Mouse (Mus musculus) CH12.LX (cell line): ENCODE measurements around the gene Cnot11.

ENCODE experiments used
- CHD1 ChIP-seq: IDR thresholded peaks from 2 replicates; pipeline ENCODE4 v1.6.1; 2012; ENCODE audit warnings: low read depth, low read length, improper control_type of control experiment, inconsistent platforms
- CHD2 ChIP-seq: IDR thresholded peaks from 2 replicates; pipeline ENCODE4 v1.6.1; 2011; ENCODE audit warnings: low read length, improper control_type of control experiment
- CTCF ChIP-seq, 2 experiments: IDR thresholded peaks in 1 of 2; conservative IDR thresholded peaks in 1 of 2; 2 replicates each; pipeline ENCODE4 v1.5.1; 2011 to 2012; ENCODE audit warnings: low read depth in 2 of 2, low read length in 2 of 2, improper control_type of control experiment in 1 of 2, inconsistent platforms in 1 of 2, mild to moderate bottlenecking in 1 of 2, moderate library complexity in 1 of 2
- ELF1 ChIP-seq: IDR thresholded peaks from 2 replicates; pipeline ENCODE4 v1.6.1; 2014; ENCODE audit warnings: low read depth, mild to moderate bottlenecking, inconsistent platforms, low read length, improper control_type of control experiment
- HCFC1 ChIP-seq: IDR thresholded peaks from 2 replicates; pipeline ENCODE4 v1.6.1; 2012; ENCODE audit warnings: low read depth, mild to moderate bottlenecking, inconsistent platforms, low read length, improper control_type of control experiment
- JUND ChIP-seq: conservative IDR thresholded peaks from 2 replicates; pipeline ENCODE4 v1.6.1; 2011; ENCODE audit warnings: low read depth, low read length, improper control_type of control experiment
- POLR2A ChIP-seq: IDR thresholded peaks from 2 replicates; pipeline ENCODE4 v1.6.1; 2011; ENCODE audit warnings: low read depth, mild to moderate bottlenecking, improper control_type of control experiment, low read length
- POLR2AphosphoS2 ChIP-seq: IDR thresholded peaks from 2 replicates; pipeline ENCODE4 v1.6.1; 2011; ENCODE audit warnings: low read depth, low read length, improper control_type of control experiment
- RCOR1 ChIP-seq: conservative IDR thresholded peaks from 2 replicates; pipeline ENCODE4 v1.6.1; 2012; ENCODE audit warnings: low read depth, mild to moderate bottlenecking, inconsistent platforms, low read length, improper control_type of control experiment
- SMC3 ChIP-seq: IDR thresholded peaks from 2 replicates; pipeline ENCODE4 v1.6.1; 2011; ENCODE audit warnings: low read depth, low read length, improper control_type of control experiment
- USF1 ChIP-seq: IDR thresholded peaks from 2 replicates; pipeline ENCODE4 v1.6.1; 2014; ENCODE audit warnings: low read depth, mild to moderate bottlenecking, inconsistent platforms, low read length, improper control_type of control experiment
- ZC3H11A ChIP-seq: IDR thresholded peaks from 2 replicates; pipeline ENCODE4 v1.6.1; 2012; ENCODE audit warnings: low read depth, mild to moderate bottlenecking, inconsistent platforms, low read length, improper control_type of control experiment
- ZNF384 ChIP-seq: IDR thresholded peaks from 2 replicates; pipeline ENCODE4 v1.6.1; 2012; ENCODE audit warnings: low read depth, low read length, improper control_type of control experiment, inconsistent platforms

DNA sequence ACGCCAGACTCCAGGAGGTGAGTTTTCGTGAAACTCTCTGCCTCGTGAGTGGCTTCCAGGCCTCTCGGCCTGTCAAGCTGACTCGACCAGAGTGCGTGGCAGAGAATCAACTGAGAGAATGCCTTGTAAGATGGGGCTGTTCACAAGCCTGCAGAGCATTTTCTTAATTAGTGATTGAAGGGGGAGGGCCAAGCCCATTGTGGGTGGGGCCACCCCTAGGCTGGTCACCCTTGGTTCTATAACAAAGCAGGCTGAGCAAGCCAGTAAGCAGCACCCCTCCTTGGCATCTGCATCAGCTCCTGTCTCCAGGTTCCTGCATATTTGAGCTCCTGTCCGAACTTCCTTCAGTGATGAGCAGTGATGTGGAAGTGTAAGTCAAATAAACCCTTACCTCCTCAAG is 13.5 kb upstream of the Cnot11 start:
- no peak for TF ChIP-seq ZNF384
- TF ChIP-seq USF1 = no peak
- TF ChIP-seq CHD1 = no peak
- no peak for TF ChIP-seq CTCF (conservative IDR thresholded peaks at IDR 0.05 in 1 of 2, IDR thresholded peaks at IDR 0.05 in 1 of 2; ENCODE audit: low read depth in 2 of 2, low read length in 2 of 2)
- TF ChIP-seq SMC3 = no peak
- TF ChIP-seq POLR2A = no peak
- TF ChIP-seq ELF1 = no peak
- TF ChIP-seq HCFC1 = no peak
- no peak for TF ChIP-seq POLR2AphosphoS2
- TF ChIP-seq CHD2 = no peak
- TF ChIP-seq ZC3H11A = no peak
- no peak for TF ChIP-seq RCOR1
- TF ChIP-seq JUND = no peak
